Mouse (Mus musculus): ENCODE measurements around the gene Nrd1.

GRCm38 (mm10) chr4:109021976-109022375, 21.5 kb downstream of the Nrd1 start:
- TF ChIP-seq EP300 (optimal IDR thresholded peaks at IDR 0.05) (no peak), CTCF (IDR thresholded peaks at IDR 0.05; ENCODE audit: low read depth) (no peak)

Data from stomach, postnatal 0 days (tissue).